Mouse (Mus musculus) bone marrow macrophage, adult 2 months (primary cell): ENCODE measurements around the gene Mmp8.

ENCODE experiments used
- CTCF ChIP-seq: IDR thresholded peaks from 2 replicates; pipeline ENCODE4 v1.5.1; 2012; ENCODE audit warnings: low read depth, mild to moderate bottlenecking, low read length, moderate library complexity
- POLR2A ChIP-seq: IDR thresholded peaks from 2 replicates; pipeline ENCODE4 v1.6.1; 2012; ENCODE audit warnings: mild to moderate bottlenecking, low read depth, low read length, borderline replicate concordance

- TF ChIP-seq CTCF (no peak), POLR2A (no peak)
Observed at GRCm38 (mm10) chr9:7605638-7606037, 47.4 kb downstream of the Mmp8 start.
